Mouse (Mus musculus) common myeloid progenitor, adult 5-6 weeks (primary cell): ENCODE results near the gene Tm6sf2. TPM values are rescaled to one million over a fixed set of nuclear protein-coding genes. Genes with fewer than 3 reads are reported as not detected.

ENCODE experiments used
- ATAC-seq: replicated peaks from 2 replicates; pipeline ENCODE4 v1.8.0; 2016; ENCODE audit warnings: low read depth, mild to moderate bottlenecking, moderate TSS enrichment, inconsistent platforms; ENCODE audit not compliant: poor library complexity, severe bottlenecking
- total RNA-seq: library from RNA; stranded (forward); fragments of 200-1000, 187-1606 nt; gene quantifications from 2 replicates; pipeline ENCODE4 v1.2.3, GENCODE M21; 2017

Tm6sf2 gene
- total RNA-seq, 1 experiment from 2014 or later = not detected

DNA sequence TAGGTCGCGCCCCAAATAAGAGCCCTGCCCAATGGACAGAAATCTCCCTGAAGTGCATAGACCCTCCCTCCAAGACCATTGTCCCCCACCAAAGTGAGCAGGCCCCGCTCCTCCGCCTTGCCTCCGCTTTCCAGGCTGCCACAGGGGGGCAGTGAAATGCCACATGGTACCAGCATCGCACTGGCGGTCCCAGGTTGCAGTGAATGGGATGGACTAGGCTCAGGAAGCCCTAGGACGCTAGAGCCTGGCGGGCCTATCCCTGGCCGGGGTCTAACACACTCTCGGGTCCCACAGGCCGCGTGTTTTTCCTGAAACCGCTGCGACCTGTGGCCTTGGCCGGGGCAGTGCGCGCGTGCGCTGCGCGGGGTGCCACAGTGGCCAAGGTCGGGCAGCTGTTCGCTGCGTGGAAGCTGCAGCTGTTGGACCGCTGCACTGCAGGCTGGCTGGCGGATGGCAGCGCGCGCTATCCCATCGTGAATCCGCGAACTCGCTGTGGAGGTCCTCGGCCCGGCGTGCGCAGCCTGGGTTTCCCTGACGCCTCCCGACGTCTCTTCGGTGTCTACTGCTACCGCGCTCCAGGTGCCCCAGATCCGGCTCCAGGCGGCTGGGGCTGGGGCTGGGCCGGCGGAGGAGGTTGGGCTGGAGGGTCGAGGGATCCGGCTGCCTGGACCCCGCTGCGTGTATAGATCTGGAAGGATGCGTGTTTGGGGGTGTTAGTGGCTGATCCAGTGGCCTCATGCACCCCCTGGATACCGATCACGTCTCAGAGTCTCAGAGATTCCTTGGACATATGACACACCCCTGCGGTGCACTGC is 15.3 kb downstream of the Tm6sf2 start:
- no peak for ATAC-seq

- no peak for ATAC-seq
Measured at GRCm38 (mm10) chr8:70089296-70089960, 16.7 kb downstream of the Tm6sf2 start.

DNA sequence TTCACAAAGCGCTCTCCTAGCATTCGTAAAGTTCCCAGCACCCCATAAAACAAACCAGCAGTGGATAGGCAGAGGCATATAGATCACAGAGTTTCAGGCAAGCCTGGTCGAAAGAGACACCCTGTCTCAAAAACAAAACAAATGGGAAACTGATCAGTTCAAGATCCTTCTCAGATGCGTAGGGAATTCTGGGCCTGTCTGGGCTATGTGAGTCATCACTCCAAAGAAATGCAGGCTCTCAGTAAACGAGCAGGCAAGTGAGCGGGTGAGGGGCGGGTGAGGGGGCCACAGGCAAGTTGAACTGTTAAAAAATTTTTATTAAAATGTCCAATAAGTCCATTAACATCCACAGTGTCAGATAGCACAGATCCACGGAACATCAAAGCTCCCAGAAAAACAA is 20.1 kb downstream of the Tm6sf2 start:
- ATAC-seq = no peak

- no peak for ATAC-seq
Measured at GRCm38 (mm10) chr8:70099276-70099675, 26.6 kb downstream of the Tm6sf2 start.

DNA sequence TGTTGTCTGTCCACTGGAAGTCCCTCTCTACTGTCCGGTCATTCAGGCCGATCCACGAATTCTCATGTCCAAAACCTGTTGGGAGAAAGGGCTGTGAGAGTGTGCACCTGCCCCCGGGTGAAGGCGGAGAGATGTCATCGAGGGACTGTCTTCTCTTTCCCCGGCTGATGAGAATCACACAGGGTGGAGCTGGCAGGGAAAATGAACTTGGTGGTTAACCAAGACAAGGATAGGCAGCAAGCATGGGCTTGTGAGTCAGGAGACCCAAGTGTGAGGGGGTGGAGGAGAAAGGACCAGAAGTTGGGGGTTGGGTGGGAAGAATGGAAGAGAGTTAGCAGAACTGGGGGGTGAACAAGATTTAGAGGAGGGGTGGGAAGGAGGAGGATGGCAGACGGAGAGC is 27.5 kb downstream of the Tm6sf2 start:
- ATAC-seq = no peak

DNA sequence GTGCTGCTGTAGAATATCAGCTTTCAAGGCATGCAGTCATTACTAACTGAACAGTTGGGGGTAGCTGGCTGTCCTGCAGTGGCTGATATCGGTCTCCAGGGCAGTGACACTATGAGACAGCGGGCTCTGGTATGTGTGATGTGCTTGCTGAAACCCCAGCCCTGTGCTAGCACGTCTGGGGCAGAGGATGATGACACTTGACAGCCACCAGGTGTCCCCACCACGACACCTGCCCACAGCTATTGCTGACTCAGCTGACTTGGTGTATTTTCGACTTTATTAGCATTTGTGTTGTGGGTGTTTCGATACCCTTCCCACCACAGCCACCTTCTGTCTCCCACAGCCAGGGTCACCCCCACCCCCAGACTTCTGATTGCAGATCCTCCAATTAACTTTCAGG is 31.8 kb downstream of the Tm6sf2 start:
- peak; percentile 94 for ATAC-seq

DNA sequence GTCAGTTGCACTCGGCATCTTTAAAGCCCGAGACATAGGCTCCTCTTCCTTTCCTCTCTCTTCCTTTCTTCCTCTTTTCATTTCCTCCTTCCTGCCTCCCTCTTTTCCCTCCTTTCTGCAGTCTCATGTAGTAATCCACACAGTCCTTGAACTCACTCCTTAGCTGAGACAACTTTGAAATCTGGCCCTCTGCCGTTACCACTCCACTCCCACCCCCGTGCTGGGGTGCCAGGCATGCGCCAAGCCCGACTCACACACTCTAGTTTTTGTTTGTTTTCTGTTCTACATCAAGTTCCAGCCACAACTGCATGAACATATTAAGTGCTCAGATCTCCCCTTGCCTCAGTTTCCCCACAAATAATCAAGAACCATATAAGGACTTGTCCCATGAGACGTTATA is 32.2 kb downstream of the Tm6sf2 start:
- ATAC-seq = no peak

DNA sequence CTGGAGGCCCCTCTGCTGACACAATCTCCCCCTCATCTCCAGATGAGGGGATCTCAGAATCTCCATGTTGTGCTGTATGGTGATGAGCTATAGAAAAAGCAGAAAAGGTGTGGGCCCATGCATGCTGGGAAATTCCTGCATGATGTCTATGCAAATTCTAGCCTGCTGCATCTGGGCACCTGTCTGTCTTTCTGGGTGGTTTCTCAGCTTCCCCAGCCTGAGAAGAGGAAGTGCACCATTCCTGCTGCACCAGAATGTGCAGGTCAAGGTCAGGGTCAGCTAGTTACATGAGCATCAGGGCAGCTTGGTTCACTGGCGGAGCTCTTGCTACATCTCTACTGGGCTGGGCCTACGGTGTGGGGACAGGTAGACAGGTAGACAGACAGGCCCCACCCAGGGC is 37.7 kb downstream of the Tm6sf2 start:
- no peak for ATAC-seq

DNA sequence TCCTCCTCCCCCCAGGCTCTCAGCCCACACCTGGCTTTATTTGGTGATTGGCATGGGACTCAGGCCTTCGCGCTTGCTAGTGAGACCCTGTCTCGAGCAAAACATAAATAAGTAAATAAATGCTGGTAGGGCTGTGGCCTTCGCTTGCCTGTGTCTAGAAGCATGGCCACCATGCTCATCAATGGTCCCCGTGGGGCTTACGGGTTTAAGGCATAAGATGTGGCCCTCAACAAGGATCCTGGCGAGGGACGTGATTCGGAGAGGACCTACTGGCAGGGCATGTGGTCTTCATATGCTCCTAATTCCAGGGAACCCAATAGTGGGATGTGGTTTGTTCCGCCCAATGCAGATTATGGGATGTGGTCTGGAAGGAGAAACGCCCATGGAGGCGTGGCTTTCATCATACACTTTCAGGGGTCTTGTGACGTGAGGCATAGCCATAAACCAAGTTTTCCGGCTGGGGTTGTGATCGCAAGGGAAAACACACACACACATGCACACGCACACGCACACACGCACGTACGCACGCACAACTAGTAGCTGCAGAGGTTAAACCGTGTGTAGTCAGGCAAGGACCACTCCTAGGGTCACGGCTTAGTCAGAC is 38.6 kb downstream of the Tm6sf2 start:
- ATAC-seq = no peak

- no peak for ATAC-seq
Measured at GRCm38 (mm10) chr8:70112401-70113016, 39.8 kb downstream of the Tm6sf2 start.

DNA sequence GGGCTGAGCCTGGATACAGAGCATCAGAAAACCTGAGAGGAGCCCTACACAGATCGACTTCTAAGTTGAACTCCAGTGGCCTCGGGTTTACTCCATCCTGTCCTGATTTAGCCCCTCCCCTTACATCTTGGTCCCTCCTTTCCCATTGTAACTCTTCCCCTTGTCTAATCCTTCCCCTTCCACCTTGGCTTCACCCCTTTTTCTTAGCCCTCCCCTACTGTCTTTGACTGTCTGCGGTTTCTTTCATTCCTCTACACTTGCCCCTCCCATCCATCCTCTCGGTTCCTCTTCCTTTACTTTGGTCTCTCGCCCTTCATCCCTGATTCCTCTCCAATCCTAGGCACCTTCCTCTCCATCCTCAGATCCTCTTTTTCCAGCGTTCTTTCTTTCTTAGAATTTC is 41.8 kb downstream of the Tm6sf2 start:
- ATAC-seq = peak; percentile 51

DNA sequence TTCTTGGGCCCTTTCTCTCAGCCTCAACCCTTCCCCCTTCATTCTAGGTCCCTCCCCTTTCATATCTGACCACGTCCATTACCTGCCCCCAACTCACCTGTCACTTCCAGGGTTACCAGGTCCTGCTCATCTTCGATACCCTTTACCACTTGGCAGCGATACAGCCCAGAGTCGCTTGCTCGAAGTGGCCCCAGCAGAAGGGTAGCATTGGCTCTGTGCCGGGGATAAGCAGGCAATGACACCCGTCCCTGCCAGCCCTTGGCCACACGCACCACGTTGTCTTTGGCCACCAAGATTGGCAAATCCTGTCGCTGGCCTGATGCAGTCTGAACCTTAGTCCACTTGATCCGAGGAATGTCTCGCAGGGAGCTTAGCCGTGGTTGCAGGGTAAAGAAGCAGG is 42.2 kb downstream of the Tm6sf2 start:
- ATAC-seq = no peak

- ATAC-seq = peak; percentile 70
Measured at GRCm38 (mm10) chr8:70117611-70118010, 44.9 kb downstream of the Tm6sf2 start.

DNA sequence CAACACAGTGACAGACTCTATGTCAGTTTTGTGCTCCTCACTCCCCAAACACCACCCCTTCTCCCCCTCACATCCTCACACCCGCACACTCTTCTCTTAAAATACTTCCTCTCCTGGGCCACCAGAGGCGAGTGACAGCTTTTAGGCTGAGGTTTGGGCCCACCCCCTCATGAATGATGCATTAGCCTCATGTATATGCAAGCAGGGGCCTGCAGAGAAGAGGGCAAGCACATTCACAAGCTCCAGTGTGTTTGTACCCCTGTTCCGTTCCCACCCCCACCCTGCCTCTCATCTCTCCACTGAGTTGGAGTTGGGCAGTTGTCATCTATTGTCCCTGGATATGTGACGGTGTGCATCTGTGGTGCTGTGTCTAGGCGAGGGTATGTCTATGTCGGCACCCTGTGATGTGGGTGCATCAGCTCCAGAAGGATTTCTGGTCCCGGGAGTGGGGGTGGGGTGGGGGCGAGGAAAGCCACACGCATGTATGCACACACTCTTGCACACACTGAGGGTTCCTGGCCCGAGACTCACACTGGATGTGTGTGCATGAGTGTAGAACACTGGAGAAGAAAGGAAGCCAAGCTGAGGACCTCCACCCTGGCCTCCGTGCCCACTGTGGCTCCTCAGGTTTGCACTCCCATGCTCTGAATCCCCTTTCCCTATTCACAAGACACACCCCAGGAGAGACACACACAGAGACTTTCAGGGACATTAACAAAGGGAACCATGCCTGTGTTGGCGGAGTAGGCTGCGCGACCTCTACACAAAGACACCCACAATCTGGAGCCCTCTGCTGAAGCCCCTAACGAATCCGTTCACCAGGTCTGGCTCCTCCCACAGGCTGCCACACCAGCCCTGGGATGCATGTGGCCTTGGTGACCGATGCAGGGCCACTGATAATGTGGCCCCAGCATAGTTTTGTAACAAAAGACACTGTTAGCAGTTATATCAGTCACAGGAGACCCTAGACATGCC is 46.3 kb downstream of the Tm6sf2 start:
- no peak for ATAC-seq

DNA sequence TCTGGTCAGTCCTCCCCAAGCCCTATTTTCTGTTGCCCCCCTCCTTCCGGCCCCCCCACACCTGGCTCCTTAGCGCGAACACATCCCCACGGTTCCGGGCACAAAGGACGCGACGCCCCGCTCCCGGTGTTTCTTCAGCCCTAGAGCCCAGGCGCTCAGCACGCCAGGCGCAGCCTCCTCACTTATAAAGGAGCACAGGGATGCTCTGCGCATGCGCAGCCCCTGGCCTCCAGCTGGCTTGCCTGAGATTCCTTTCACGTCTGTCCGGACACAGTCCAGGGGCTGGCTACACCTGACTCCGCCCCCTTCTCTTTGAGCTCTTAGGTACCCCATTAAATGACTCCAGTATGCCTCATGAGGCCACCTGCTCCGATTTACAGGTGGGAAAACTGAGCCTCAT is 47.9 kb downstream of the Tm6sf2 start, which contains the start of gene Ncan:
Ncan (minus strand) TSS at position 207 of the 400 bp plus-strand sequence.
- ATAC-seq = peak; percentile 28; the same call in 1 of the 2 replicates

- peak; percentile 66 for ATAC-seq
Measured at GRCm38 (mm10) chr8:70122863-70123262, 50.1 kb downstream of the Tm6sf2 start.

DNA sequence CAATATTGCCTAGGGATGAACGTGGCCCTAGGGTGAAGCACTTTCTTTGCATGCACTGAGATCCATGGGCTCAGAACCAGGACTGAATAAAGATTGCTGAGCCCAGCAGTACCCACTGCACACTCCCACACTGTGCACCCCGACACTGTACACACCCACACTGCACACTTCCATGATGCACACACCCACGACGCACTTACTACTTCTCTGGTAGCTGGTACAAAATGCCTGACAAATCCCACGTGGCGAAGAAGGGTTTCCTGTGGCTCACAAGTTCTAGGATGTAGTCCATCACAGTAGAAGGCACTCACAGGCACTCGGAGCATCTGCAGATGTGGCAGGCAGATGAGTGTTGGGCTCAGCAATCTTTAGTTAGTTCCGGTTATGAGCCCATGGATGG is 52.3 kb downstream of the Tm6sf2 start:
- no peak for ATAC-seq

DNA sequence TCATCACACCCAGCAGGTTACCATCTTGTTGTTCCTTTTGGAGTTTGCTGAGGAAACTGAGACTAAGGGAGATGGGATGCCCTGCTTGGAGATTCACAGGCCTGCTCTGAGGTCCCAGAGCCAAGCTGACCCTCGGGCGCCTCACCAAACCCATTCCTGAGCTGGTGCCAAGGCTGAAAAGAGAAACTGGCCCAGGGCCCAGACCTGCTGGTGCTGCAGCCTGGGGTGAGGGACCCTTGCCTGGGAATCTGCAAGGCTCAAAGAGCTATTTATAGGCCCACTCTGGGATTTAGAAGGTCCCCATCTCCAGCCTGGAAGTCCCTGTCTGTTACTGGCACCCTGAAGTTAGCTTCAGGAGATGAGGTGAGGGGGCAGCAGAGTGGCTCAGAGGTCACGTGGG is 55.7 kb downstream of the Tm6sf2 start:
- ATAC-seq = no peak

GRCm38 (mm10) chr8:70129309-70129952 is 56.7 kb downstream of the Tm6sf2 start:
- no peak for ATAC-seq
